Mouse (Mus musculus) thymus, adult 2 months (tissue): ENCODE results near the gene Mob1a. TPM values are rescaled to one million over a fixed set of nuclear protein-coding genes. Genes with fewer than 3 reads are reported as not detected.
A peak's percentile ranks its signal among the peaks of the same experiment; 100 is the strongest.

Experiments used
- DNase-seq: peaks from one replicate; pipeline ENCODE4 v3.0.0; 2021
- H3K27ac ChIP-seq: fragments of 200-500 bp; 2 replicates; pipeline ENCODE4 v1.5.1; 2012; ENCODE audit warnings: low read length, control low read depth; ENCODE audit not compliant: control insufficient read depth, insufficient read depth
- H3K27me3 ChIP-seq: fragments of 200-500 bp; 2 replicates; pipeline ENCODE4 v1.6.1; 2012; ENCODE audit warnings: mild to moderate bottlenecking, low read length, moderate library complexity, mixed read lengths; ENCODE audit not compliant: control insufficient read depth, insufficient read depth
- H3K36me3 ChIP-seq: fragments of 200-500 bp; 2 replicates; pipeline ENCODE4 v1.6.1; 2012; ENCODE audit warnings: mild to moderate bottlenecking, low read length, moderate library complexity; ENCODE audit not compliant: control insufficient read depth, insufficient read depth
- H3K4me1 ChIP-seq: fragments of 200-500 bp; replicated peaks from 2 replicates; pipeline ENCODE4 v1.6.1; 2012; ENCODE audit warnings: low read length; ENCODE audit not compliant: control insufficient read depth, insufficient read depth
- H3K4me3 ChIP-seq: fragments of 200-500 bp; 2 replicates; pipeline ENCODE4 v1.5.1; 2012; ENCODE audit warnings: mild to moderate bottlenecking, low read length, control low read depth, moderate library complexity; ENCODE audit not compliant: control insufficient read depth, insufficient read depth
- CTCF ChIP-seq: fragments of 200-500 bp; IDR thresholded peaks from 2 replicates; pipeline ENCODE4 v1.5.1; 2012; ENCODE audit warnings: mild to moderate bottlenecking, control low read depth, low read length, moderate library complexity, borderline replicate concordance; ENCODE audit not compliant: control insufficient read depth, poor library complexity, insufficient read depth; ENCODE audit errors: extremely low read depth
- POLR2A ChIP-seq: fragments of 200-500 bp; IDR thresholded peaks from 2 replicates; pipeline ENCODE4 v1.6.1; 2012; ENCODE audit warnings: mild to moderate bottlenecking, low read length, control low read depth, moderate library complexity; ENCODE audit not compliant: control insufficient read depth, poor library complexity, insufficient read depth; ENCODE audit errors: extremely low read depth
- WGBS: fragments of 180-500 bp; shearing (Covaris S2); methylation state at CpG from one replicate; pipeline ENCODE4 v1.1.7; 2018; 5-methylcytosine and 5-hydroxymethylcytosine counted together
- polyA plus RNA-seq: library from polyadenylated mRNA; depleted of rRNA; stranded (reverse); fragments of >200 nt; gene quantifications from 2 replicates; pipeline ENCODE4 v1.2.3, GENCODE M21; 2012; rRNA removed

Mob1a gene
- 45.5 and 49.1 TPM in 2 replicates for polyA plus RNA-seq

DNA sequence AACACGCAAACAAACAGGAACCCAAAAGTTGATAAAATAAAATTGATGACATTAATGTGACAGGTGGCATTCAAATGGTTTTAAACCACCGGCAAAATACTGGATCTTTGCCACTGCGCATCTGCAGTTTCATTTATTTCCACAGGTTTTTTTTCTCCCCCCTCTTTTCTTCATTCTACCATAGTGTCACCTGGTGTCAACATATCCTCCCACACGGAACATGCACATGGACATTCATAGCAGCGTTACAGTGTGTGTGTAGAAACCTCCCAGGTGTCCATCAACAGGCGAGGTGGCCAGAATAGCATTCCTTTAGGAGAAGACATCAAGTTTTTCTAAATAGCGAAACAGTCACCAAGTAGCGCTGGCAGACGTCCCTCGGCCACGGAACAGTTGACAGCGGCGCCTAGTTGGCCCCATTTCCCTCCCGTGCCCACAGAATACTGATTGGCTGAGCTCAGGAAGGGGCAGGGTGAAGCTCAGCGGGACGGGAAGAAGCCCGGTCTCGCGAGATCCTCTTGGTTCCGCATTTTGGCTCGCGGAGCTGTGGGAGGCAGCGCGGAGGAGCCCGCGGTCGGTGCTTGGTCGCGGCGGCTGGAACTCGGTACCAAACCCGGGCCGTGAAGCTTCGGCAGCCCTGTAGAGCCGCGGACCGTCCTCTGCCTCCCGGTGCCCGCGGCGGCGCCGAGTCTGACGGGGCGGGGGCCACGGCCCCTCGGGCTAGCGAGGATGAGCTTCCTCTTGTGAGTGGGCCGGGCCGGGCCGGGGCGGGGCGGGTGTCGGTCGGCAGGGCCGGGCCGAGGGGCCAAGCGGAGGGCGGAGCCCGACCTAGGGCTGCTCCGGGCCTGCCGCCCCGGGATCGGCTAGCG is at the start of gene Mob1a, which contains the start of gene Mthfd2:
Gene Mob1a, plus strand, starts transcription at position 492 of the 869 bp plus-strand sequence.
Gene Mthfd2, minus strand, starts transcription at position 384 of the 869 bp plus-strand sequence.
- DNase-seq = peak; percentile 94
- Histone ChIP-seq H3K4me1 (peaks cover 5% of the 10 kb centered on the region), H3K27ac (peak within 1 kb of the TSS; percentile 79), H3K27me3 (no peaks in the 10 kb centered on the region), H3K4me3 (peak within 1 kb of the TSS; percentile 77), H3K36me3 (peaks cover 16% of the 10 kb centered on the region)
- TF ChIP-seq POLR2A (peak; percentile 94), CTCF (0 out of 2 replicates have a peak, but pooled peaks have one; percentile 42)
- under 1% methylated on average over 64 of the region's 65 CpGs for WGBS

DNA sequence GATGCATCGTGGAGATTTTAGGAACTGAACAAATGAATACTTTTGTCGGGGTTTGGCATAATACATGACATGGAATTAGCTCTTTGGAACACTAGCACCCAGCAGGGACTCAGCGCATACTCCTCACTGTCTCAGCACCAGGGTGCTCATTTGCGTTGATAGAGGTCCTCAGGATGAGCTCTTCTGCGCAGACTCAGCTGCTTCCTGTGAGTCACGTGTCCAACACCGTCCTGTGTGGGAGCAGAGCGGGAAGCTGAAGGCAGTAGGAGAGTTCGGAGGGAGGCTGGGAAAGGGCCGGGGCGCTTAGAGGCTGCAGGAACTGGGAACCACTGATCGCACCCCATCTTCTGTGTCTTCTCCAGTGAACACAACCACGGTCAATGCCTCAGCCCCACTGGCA is 48.7 kb upstream of the Mob1a start:
- Histone ChIP-seq H3K27me3 (no peaks in the 10 kb centered on the region), H3K27ac (no peak overlapping the region), H3K36me3 (no peaks in the 10 kb centered on the region), H3K4me3 (no peak overlapping the region), H3K4me1 (no peaks in the 10 kb centered on the region; the same call in 1 of the 2 replicates)
- WGBS = 69% methylated on average over 13 of the region's 13 CpGs
- no peak for TF ChIP-seq POLR2A
- TF ChIP-seq CTCF = no peak
- no peak for DNase-seq

DNA sequence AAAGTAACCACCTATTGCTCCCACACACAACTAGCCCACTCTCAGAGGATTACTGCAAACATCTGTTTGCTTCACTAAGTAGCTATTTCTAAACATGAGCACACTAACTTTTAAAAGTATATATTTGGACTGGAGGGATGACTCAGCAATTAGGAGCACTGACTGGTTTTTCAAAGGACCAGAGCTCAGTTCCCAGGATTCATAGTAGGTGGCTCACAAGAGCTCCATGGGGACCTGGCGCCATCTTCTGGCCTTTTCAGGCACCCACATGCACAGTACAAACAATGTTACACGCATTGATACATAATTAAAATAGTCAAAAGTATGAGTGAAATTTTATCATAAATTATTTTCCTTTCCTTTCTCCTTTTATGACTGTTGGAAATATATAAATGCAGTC is 46.9 kb upstream of the Mob1a start:
- no peak overlapping the region for H3K27ac ChIP-seq
- peak; percentile 42 for DNase-seq
- WGBS = 32% methylated on average over 2 of the region's 2 CpGs

GRCm38 (mm10) chr6:83280256-83280955 is 45.4 kb upstream of the Mob1a start:
- TF ChIP-seq CTCF (no peak), POLR2A (no peak)
- no peaks in the 10 kb centered on the region for H3K4me1 ChIP-seq
- peak; percentile 37 for DNase-seq
- no peak overlapping the region for H3K4me3 ChIP-seq
- no peaks in the 10 kb centered on the region for H3K36me3 ChIP-seq
- no peak overlapping the region for H3K27ac ChIP-seq
- H3K27me3 ChIP-seq = no peaks in the 10 kb centered on the region
- 79% methylated on average over 8 of the region's 8 CpGs for WGBS

More for the DNA sequence above, 46.9 kb upstream of the Mob1a start:
- H3K36me3 ChIP-seq = no peaks in the 10 kb centered on the region
- TF ChIP-seq POLR2A (no peak), CTCF (no peak)
- H3K27me3 ChIP-seq = no peaks in the 10 kb centered on the region
- no peaks in the 10 kb centered on the region; the same call in 1 of the 2 replicates for H3K4me1 ChIP-seq
- H3K4me3 ChIP-seq = no peak overlapping the region

DNA sequence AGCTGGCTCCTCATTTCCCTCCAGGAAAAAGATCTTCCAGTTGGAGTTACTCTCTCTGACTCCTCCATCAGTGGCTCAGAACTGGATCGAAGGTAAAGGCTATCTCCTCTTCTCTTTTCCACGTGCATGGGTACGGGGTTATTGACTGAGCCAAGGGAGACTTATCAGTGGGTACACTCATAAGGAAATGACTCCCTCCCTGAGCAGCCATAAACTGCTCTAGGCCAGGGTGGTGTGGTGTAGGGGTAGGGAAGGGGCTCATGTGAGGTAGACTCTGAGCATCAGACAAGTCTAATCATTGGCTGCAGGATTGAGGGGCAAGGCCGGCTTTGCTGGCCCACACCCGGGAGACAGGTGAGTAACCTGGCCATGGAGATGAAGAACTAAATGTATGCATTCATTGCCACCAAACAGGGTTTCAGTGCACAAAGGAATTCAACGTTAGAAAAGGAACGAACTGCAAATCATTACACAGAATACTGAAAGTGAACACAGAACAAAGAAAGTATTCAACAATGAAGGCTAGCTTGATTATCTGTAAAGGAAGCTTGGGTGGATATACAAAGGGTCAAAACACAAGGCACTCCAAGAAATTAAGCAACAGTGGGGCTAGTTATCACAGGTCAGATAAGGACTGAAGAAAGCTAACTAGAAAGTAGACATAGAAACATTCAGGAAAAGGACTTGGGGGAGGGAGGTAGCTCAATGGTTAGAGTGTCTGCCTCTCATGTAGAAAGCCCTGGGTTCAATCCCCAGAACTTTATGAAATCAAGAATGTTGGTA is 25.2 kb upstream of the Mob1a start:
- H3K27me3 ChIP-seq = no peaks in the 10 kb centered on the region
- no peak overlapping the region for H3K4me3 ChIP-seq
- 84% methylated on average over 7 of the region's 7 CpGs for WGBS
- H3K36me3 ChIP-seq = no peaks in the 10 kb centered on the region; the same call in 1 of the 2 replicates
- DNase-seq = no peak
- H3K27ac ChIP-seq = no peak overlapping the region
- H3K4me1 ChIP-seq = no peaks in the 10 kb centered on the region
- TF ChIP-seq POLR2A = no peak
- no peak for TF ChIP-seq CTCF

- peaks cover 6% of the 10 kb centered on the region for H3K36me3 ChIP-seq
- no peak for DNase-seq
- H3K27ac ChIP-seq = no peak overlapping the region
- WGBS = 85% methylated on average over 2 of the region's 2 CpGs
- no peaks in the 10 kb centered on the region for H3K4me1 ChIP-seq
- no peak for TF ChIP-seq POLR2A
- H3K27me3 ChIP-seq = no peaks in the 10 kb centered on the region
- no peak overlapping the region for H3K4me3 ChIP-seq
Observed at GRCm38 (mm10) chr6:83301294-83301693, 24.5 kb upstream of the Mob1a start.
